Mouse (Mus musculus): ENCODE data around the gene Them4.

Gene Them4

DNA sequence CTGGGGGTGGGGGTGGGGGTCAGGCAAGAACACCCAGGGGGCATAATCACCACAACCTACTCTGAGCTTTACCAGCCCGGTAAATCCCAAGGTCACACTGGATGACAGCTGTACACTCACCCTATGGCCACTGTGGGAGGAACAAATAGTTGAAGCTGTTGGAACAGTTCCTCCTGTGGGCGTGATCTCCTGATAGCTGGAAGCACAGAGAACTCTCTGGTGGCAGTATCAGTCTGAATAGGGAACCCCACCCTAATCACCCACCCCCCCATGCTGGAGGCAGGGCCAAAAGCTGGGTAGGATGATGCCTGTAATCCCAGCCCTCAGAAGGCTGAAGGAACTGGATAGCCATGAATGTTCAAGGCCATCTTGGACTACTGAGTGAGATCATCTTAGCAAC is 59.8 kb downstream of the Them4 start:
- no peak for DNase-seq

DNA sequence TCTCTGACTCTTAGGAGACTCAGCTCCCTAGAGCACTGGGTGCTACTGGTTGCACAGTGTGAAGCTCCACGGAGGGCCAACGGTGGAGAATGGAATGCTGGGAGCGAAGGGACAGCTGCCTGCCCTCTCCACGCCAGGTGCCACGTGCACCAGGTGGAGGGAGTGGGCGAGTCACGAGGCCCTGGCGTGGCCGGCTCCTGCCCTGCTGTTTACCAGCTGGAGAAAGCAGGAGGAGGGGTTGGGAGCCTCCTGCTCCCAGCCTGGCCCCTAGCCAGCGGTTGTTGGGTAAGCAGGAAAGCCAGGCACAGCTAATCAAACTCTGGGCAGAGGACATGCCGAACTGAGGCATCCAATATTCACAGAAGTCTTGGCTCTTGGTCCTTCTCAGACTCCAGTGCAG is 61.7 kb downstream of the Them4 start:
- DNase-seq, result peak; percentile 91

DNA sequence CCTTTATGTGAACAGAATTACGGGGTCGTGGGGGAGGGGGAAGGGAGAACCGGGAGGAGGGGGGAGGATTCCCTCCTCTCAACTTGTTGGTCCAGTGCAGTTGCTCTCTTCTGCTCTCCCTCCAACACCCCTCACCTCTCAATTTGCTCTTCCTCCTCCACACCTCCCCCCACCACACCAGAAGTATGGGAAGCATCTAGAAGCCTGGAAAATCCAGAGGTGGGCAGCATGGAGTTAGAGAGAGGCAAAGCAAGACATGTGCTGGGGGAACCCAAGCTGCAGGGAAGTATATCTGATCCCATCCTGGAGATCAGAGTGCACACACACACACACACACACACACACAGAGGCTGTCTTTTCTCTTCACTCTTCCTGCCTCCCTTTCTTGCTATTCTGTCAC is 62.1 kb downstream of the Them4 start:
- no peak for DNase-seq

DNA sequence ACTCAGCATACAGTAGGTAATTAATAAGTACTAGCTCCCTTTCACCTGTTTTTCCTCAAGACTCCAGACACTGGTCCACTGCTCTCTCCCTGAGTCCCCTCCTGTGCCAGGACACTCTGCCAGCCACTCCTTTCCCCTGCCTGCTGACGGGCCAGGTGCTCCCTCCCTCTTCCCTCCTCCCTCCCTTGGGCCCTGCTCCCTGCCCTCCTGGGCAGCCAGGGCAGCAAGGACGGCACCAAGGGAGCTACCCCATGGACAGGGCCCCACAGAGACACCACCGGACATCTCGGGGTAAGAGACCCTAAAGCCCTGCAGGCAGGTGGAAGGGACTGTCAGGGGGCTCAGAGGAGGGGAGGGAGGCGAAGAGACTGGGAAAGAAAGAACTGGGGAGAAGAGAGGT is 62.8 kb downstream of the Them4 start, which contains the start of gene Rorc:
TSS of gene Rorc (plus strand) at position 154 of the 400 bp plus-strand sequence.
- DNase-seq, result peak; percentile 58

DNA sequence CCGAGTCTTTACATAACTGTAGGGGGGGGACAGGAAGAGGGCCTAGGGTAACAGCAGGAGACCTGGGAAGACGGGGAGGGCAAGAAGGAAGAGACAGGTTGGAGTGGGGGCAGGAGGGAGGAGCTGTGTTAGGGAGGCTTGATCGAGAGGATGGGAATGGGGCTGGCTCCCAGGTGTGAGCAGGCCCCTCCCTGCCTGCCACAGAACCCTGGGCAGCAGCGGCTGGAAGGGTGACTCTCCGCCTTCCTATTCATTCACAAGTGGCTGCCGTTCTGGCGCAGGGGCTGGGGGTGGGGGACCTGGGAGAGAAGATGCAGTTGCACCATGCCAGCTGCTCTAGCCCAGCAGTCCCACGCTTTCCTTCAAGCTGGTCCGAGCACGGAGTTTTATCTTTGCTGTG is 63.2 kb downstream of the Them4 start:
- DNase-seq, result peak; percentile 32

DNA sequence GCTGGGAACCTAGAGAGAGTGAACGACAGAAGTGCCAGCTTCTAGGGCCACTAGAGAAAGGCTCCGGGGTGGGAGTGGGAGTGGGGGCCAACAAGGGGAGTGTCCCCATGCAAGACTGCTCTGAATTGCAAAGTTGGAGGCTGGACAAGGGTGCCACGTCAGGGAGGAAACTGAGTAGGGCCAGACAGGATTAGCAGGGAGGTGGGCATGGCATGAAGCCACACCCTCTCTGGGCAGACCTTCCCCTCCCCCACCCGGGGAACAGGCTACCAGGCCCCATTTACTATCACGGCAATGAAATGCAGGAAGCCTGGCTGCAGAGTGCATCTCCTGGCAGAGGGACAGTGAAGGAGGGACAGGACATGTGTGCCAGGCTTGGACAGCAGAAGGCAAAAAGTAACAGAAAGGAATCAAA is 63.7 kb downstream of the Them4 start:
- peak; percentile 57 for DNase-seq

DNA sequence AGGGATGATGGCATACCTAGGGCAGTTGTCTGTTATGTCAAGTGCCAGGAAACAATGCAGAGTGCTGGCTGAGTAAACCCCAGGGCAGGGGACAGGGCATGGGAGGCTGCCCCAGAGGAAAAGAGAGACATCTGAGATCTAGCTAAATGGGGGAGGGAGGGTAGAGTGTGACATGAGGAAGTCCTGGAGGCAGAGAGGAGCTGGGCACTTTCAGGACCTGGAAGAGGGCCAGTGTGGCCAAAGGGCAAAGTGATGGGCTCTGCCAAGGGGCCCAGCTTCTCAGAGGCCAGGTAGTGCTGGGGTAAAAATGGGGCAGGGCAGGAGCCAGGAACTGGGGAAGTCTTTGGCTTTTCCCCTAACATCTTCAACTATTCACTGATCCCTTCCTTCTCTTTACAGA is 64.7 kb downstream of the Them4 start:
- DNase-seq, result no peak

DNA sequence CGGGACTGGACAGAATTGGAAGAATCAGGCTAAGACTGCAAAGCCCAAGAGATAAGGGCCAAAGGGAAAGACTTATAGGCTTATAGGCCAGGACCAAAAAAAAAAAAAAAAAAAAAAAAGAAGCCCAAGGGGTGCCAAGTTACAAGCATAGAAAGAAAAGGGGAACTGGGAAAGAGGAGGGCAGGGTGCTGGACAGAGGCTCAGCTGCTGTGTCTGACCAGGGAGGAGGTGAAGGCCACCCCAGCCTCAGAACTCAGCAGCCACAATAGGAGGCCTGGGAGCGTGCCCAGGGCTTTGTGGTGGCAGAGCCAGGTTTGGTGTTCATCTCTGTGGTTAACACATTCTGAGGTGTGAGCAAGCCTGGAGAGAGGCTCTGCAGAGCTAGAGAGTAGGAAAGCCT is 65.3 kb downstream of the Them4 start:
- no peak for DNase-seq

DNA sequence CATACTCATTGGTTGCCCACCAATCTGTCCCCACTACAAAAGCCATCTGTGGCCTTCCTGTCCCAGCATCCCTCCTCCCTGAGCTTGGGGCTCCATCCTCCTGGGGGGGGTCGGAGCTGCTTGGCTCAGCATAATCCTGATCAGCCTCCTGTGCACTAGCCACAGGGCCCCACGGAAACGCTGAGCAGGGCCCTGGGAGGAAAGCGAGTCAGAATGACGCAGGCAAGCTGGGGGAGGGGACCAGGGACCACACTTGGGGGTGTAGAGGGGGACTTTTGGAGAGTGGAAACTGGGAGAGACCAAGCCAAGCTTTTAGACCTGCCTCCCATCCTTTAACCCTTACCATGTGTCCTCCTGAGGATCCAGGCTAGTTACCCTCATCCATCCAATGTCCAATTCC is 66.0 kb downstream of the Them4 start:
- DNase-seq, result no peak

DNA sequence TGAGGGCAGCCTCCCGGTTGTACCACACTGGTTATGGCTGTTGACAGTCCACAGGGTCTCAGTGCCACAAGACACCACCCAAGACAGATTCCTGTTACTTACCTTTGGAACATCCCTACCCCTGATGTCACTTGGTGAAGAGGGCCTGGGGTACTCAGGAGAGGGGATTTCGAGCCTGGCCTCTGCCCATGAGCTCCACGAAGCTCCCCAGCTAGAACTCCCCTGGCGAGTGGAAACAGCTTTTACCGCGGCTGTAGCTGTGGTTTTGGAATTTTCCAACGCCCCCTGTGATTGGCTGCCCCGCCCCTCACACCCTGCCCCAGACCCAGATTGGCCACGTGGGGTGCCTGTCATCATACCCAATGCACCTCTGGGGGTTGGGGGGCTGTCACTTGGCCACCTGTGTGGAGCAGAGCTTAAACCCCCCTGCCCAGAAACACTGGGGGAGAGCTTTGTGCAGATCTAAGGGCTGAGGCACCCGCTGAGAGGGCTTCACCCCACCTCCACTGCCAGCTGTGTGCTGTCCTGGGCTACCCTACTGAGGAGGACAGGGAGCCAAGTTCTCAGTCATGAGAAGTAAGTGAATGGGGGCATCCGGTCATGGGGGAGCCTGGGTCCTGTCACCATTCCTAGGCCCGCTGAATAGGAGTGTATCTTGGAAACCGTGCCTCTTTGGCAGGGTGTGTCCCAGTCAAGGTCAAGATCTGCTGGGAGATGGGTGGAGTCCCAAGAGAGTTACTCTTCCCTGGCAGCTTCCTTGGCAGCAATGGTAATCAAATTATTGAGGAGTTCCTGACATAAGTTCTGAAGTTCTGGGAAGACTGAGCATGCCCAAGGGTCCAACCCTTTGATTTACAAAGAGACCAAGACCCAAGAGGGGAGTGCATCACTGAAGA is 67.4 kb downstream of the Them4 start:
- DNase-seq, result peak; percentile 14

DNA sequence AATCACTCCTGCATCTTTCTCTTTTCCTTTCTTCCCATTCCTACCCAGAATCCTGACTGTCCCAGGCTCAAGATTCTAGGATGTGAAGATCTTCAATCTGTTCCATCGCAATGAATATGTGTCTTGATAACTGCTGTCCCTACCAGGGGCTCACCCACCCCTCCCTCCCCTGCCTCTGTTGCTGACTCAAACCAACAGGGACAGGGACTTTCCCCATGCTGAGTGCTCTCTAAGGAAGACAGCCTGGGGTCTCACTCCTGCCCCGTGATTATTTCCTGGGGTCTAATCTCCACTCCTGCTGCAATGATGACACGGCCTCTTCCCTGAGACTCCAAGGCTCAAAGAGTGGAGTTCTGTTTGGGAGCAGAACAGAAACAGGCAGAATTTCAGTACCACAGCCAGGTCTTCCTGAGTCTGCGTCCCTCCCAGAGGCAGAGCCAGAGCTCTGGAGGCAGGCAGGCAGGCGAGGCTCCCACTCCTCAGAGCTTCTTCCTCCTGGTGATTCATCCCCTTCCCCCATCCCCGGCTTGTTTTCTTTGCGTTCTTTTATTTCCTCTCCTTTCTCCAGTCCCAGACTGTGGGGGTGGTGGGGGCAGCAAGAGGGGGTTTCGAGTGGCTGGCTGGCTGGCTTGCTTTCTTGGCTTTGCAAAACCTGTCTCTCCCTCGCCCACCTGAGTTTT is 70.1 kb downstream of the Them4 start:
- DNase-seq, result no peak
